In the genomic region with DNA sequence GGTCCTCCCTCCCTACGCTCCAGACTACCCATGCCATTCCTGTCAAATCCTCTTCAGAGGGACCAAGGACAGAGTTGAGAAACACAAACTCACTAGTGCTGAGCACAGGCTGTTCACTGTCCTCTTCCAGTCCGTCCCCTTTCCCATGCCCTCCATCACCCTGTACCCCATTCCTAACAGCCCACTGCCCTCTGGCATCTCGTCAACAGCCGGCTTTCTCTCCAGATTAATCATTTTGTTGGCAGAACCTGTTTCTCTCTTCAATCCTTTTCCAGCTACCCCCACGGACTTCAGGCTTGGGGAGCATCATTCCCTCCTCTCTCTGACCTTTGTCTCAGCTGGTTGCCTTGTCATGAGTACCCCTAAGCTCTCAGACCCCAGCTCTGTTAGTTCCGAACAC, we compare ENCODE assay signal across 12 mouse cellular contexts.
"Had no signal": no experiment of that assay in that cellular context is flagged by ENCODE, and none has a peak within 500 bp of the region (broad histone marks: within the 10 kb centered on the region; RNA-seq: fewer than 3 reads in every experiment).

No protein-coding gene starts in this region.

- DNase-seq: retina, postnatal 1 day; right cerebral cortex, adult 18-20 months; right cerebral cortex, postnatal 14 days; right cerebral cortex, postnatal 25 days; right cerebral cortex, postnatal 4 days; spleen, adult 18-20 months; thymus, adult 18-20 months; thymus, adult 2 months; thymus, postnatal 14 days; thymus, postnatal 25 days; thymus, postnatal 36 days; thymus, postnatal 4 days had no signal
